Mouse (Mus musculus) neural tube, embryonic 11.5 days (tissue): ENCODE data around the gene Nat8. TPM values are rescaled to one million over a fixed set of nuclear protein-coding genes. Genes with fewer than 3 reads are reported as not detected.

Source experiments
- microRNA-seq: library from miRNA; unstranded; fragments of <30 nt; microRNA quantifications from one replicate; pipeline ENCODE4, GENCODE M21; 2016
- polyA plus RNA-seq: library from polyadenylated mRNA; unstranded; fragments of >200 nt; fragmentation: Nextera tagmentation; extraction: Ambion mirVana; gene quantifications from 2 replicates; pipeline ENCODE4 v1.2.1, GENCODE M21; 2014

Nat8 gene
- polyA plus RNA-seq, 1 experiment from 2014 or later: not detected

Small RNA genes lying within 50 kb of the gene (microRNA-seq; reads per million reads assigned to microRNA genes)
- not detected for gene Mir6375

Other genes starting within 250 kb of the Nat8 start
- gene Alms1, start 244.6 kb downstream of the Nat8 start, polyA plus RNA-seq: 6.8 and 7.0 TPM in 2 replicates
- not detected in 2 replicates for gene Nat8f7, start 118.9 kb downstream of the Nat8 start, polyA plus RNA-seq
- gene Nat8f3, start 66.3 kb downstream of the Nat8 start, polyA plus RNA-seq: not detected in 2 replicates
- not detected in 2 replicates for gene Nat8f6, start 11.1 kb downstream of the Nat8 start, polyA plus RNA-seq
- not detected in 2 replicates for gene Nat8f5, start 11.1 kb downstream of the Nat8 start, polyA plus RNA-seq
- gene Nat8f2, start 37.1 kb upstream of the Nat8 start, polyA plus RNA-seq: not detected in 2 replicates
- 4.2 and 4.7 TPM in 2 replicates for gene Nat8f4, start 72.8 kb upstream of the Nat8 start, polyA plus RNA-seq
- gene Tprkb, start 79.8 kb upstream of the Nat8 start, polyA plus RNA-seq: 27.5 and 34.0 TPM in 2 replicates
- gene Nat8f1, start 83.6 kb upstream of the Nat8 start, polyA plus RNA-seq: 5.8 and 6.4 TPM in 2 replicates
- 45.0 and 46.9 TPM in 2 replicates for gene Dusp11, start 129.6 kb upstream of the Nat8 start, polyA plus RNA-seq
- gene Figla, start 184.1 kb upstream of the Nat8 start, polyA plus RNA-seq: not detected in 2 replicates
- gene Add2, start 196.6 kb upstream of the Nat8 start, polyA plus RNA-seq: 65.8 and 67.0 TPM in 2 replicates